ENCODE assay signal across 12 mouse cellular contexts in genomic region chr1:182986243-182986642, GRCm38 (mm10). TPM values are rescaled to one million over a fixed set of nuclear protein-coding genes. Genes with fewer than 3 reads are reported as not detected.
DNase-seq lines count a peak whose midpoint lies in the region; ATAC-seq and TF ChIP-seq lines count a peak whose summit lies in the region.
"Had no signal": no experiment of that assay in that cellular context is flagged by ENCODE, and none has a peak within 500 bp of the region (broad histone marks: within the 10 kb centered on the region; RNA-seq: fewer than 3 reads in every experiment).

No protein-coding gene starts in this region.

- no peak overlapping the region for H3K4me3 ChIP-seq in kidney, embryonic 15.5 days (replicated peaks)
- no peak overlapping the region for H3K4me3 ChIP-seq in kidney, embryonic 14.5 days (ENCODE audit: low read length)
- H3K4me3 ChIP-seq in heart, embryonic 14.5 days (ENCODE audit: control insufficient read depth in 1 of 2, insufficient read depth in 1 of 2, low read depth in 1 of 2, low read length in 2 of 2), result no peak overlapping the region
- H3K4me3 ChIP-seq in olfactory bulb, adult 2 months (ENCODE audit: insufficient read depth, low read depth, low read length), result no peak overlapping the region
- no peak overlapping the region for H3K4me3 ChIP-seq in forebrain, postnatal 0 days (ENCODE audit: low read depth, low read length)
- H3K4me3 ChIP-seq: embryonic facial prominence, embryonic 13.5 days; forebrain, embryonic 13.5 days had no signal

- TF ChIP-seq POLR2A in brain, embryonic 14.5 days (IDR thresholded peaks at IDR 0.05; ENCODE audit: borderline replicate concordance, extremely low read depth, insufficient read depth, insufficient read length, poor library complexity, severe bottlenecking), result no peak
- TF ChIP-seq POLR2A in olfactory bulb, adult 2 months (IDR thresholded peaks at IDR 0.05; ENCODE audit: insufficient read depth, low read depth, low read length), result no peak

- peaks cover 17% of the 10 kb centered on the region for H3K4me1 ChIP-seq in kidney, embryonic 15.5 days
- H3K4me1 ChIP-seq in kidney, embryonic 14.5 days (ENCODE audit: control insufficient read depth, insufficient read depth, low read length), result peaks cover 4% of the 10 kb centered on the region; the same call in 1 of the 2 replicates
- peaks cover 18% of the 10 kb centered on the region in 2 experiments; a peak in 3 of 4 replicates for H3K4me1 ChIP-seq in heart, embryonic 14.5 days (ENCODE audit: control insufficient read depth in 2 of 2, insufficient read depth in 2 of 2, low read length in 2 of 2)
- H3K4me1 ChIP-seq in olfactory bulb, adult 2 months (ENCODE audit: control insufficient read depth, insufficient read depth, low read length), result peaks cover 20% of the 10 kb centered on the region
- H3K4me1 ChIP-seq in forebrain, postnatal 0 days (ENCODE audit: insufficient read depth), result peaks cover 7% of the 10 kb centered on the region; the same call in 1 of the 2 replicates

- H3K27ac ChIP-seq in kidney, embryonic 15.5 days, result peak overlapping the region; percentile 15; the same call in 1 of the 2 replicates
- H3K27ac ChIP-seq in kidney, embryonic 14.5 days (ENCODE audit: low read depth, low read length), result no peak overlapping the region
- peak overlapping the region; percentile 56 to 57; a peak in 3 of 4 replicates for H3K27ac ChIP-seq in heart, embryonic 14.5 days (replicated peaks in 1 of 2; ENCODE audit: control insufficient read depth in 1 of 2, insufficient read depth in 1 of 2, low read depth in 2 of 2, low read length in 2 of 2)
- H3K27ac ChIP-seq in olfactory bulb, adult 2 months (ENCODE audit: insufficient read depth, low read depth, low read length), result peak overlapping the region; percentile 23; the same call in 1 of the 2 replicates
- H3K27ac ChIP-seq in forebrain, postnatal 0 days (ENCODE audit: low read depth, low read length), result no peak overlapping the region
- H3K27ac ChIP-seq: forebrain, embryonic 13.5 days had no signal

- H3K36me3 ChIP-seq in kidney, embryonic 15.5 days, result no peaks in the 10 kb centered on the region
- no peaks in the 10 kb centered on the region for H3K36me3 ChIP-seq in kidney, embryonic 14.5 days (ENCODE audit: control insufficient read depth, insufficient read depth, low read length)
- no peaks in the 10 kb centered on the region for H3K36me3 ChIP-seq in heart, embryonic 14.5 days (ENCODE audit: control insufficient read depth, insufficient read depth, low read length)
- H3K36me3 ChIP-seq in forebrain, postnatal 0 days (ENCODE audit: insufficient read depth), result no peaks in the 10 kb centered on the region
- H3K36me3 ChIP-seq: embryonic facial prominence, embryonic 13.5 days had no signal

- peak; percentile 41 for DNase-seq in brain, embryonic 14.5 days (ENCODE audit: low read depth)
- no peak for DNase-seq in B cell, adult 2 months
- no peak for DNase-seq in forebrain, postnatal 0 days
- DNase-seq: adrenal gland, postnatal 10 days; cerebellum, postnatal 25 days; liver had no signal

- H3K4me2 ChIP-seq in kidney, embryonic 15.5 days, result no peak overlapping the region
- no peak overlapping the region for H3K4me2 ChIP-seq in kidney, embryonic 14.5 days (replicated peaks; ENCODE audit: low read depth, low read length)
- H3K4me2 ChIP-seq in heart, embryonic 14.5 days (ENCODE audit: low read length), result peak overlapping the region; percentile 9; the same call in 1 of the 2 replicates
- no peak overlapping the region for H3K4me2 ChIP-seq in forebrain, postnatal 0 days (ENCODE audit: low read depth)
- H3K4me2 ChIP-seq: embryonic facial prominence, embryonic 13.5 days; forebrain, embryonic 13.5 days had no signal

- WGBS in kidney, embryonic 15.5 days, result 56% methylated on average over 13 of the region's 13 CpGs
- 63% methylated on average over 13 of the region's 13 CpGs for WGBS in kidney, embryonic 14.5 days
- 23% methylated on average over 13 of the region's 13 CpGs for WGBS in heart, embryonic 14.5 days
- 28% methylated on average over 13 of the region's 13 CpGs for WGBS in olfactory bulb, adult 2 months
- WGBS in forebrain, postnatal 0 days, result 27% methylated on average over 13 of the region's 13 CpGs

- ATAC-seq in kidney, embryonic 15.5 days (replicated peaks; ENCODE audit: low FRiP score), result no peak
- no peak for ATAC-seq in kidney, embryonic 14.5 days (ENCODE audit: low FRiP score, low TSS enrichment)
- no peak for ATAC-seq in heart, embryonic 14.5 days (ENCODE audit: insufficient number of reproducible peaks, insufficient read depth, low FRiP score, low read depth)
- no peak for ATAC-seq in forebrain, postnatal 0 days
- ATAC-seq: forebrain, embryonic 13.5 days had no signal

- no peak for TF ChIP-seq CTCF in brain, embryonic 14.5 days (IDR thresholded peaks at IDR 0.05; ENCODE audit: borderline replicate concordance, extremely low read depth, insufficient read depth, insufficient read length)
- TF ChIP-seq CTCF in olfactory bulb, adult 2 months (IDR thresholded peaks at IDR 0.05; ENCODE audit: insufficient read depth, low read depth, low read length), result no peak
- no peak for TF ChIP-seq CTCF in forebrain, postnatal 0 days (IDR thresholded peaks at IDR 0.05; ENCODE audit: low read depth)

- H3K9me3 ChIP-seq in kidney, embryonic 15.5 days (replicated peaks), result no peaks in the 10 kb centered on the region
- H3K9me3 ChIP-seq in kidney, embryonic 14.5 days (ENCODE audit: control insufficient read depth, low read length), result no peaks in the 10 kb centered on the region
- H3K9me3 ChIP-seq in heart, embryonic 14.5 days (ENCODE audit: control insufficient read depth, low read length), result no peaks in the 10 kb centered on the region
- no peaks in the 10 kb centered on the region for H3K9me3 ChIP-seq in forebrain, postnatal 0 days (ENCODE audit: low read length)
- H3K9me3 ChIP-seq: embryonic facial prominence, embryonic 13.5 days; forebrain, embryonic 13.5 days had no signal

- H3K27me3 ChIP-seq in kidney, embryonic 15.5 days, result peaks cover 11% of the 10 kb centered on the region; the same call in 1 of the 2 replicates
- H3K27me3 ChIP-seq in kidney, embryonic 14.5 days (ENCODE audit: control insufficient read depth, insufficient read depth, low read length), result no peaks in the 10 kb centered on the region
- no peaks in the 10 kb centered on the region for H3K27me3 ChIP-seq in heart, embryonic 14.5 days (ENCODE audit: control insufficient read depth, insufficient read depth, low read length)
- peaks cover 17% of the 10 kb centered on the region for H3K27me3 ChIP-seq in forebrain, postnatal 0 days (ENCODE audit: insufficient read depth, low read length)

- H3K9ac ChIP-seq in kidney, embryonic 15.5 days, result no peak overlapping the region
- no peak overlapping the region for H3K9ac ChIP-seq in kidney, embryonic 14.5 days (ENCODE audit: low read depth, low read length)
- no peak overlapping the region for H3K9ac ChIP-seq in heart, embryonic 14.5 days (ENCODE audit: low read length)
- H3K9ac ChIP-seq in forebrain, postnatal 0 days, result no peak overlapping the region
- H3K9ac ChIP-seq: embryonic facial prominence, embryonic 13.5 days; forebrain, embryonic 13.5 days had no signal

RNA-seq across cellular contexts. Expression of gene Tlr5, which starts 31.7 kb away (rescaled TPM):
- polyA plus RNA-seq in kidney, embryonic 15.5 days (2015; fragmentation: Nextera tagmentation; extraction: Ambion mirVana), result 1.2 and 1.3 TPM in 2 replicates
- polyA plus RNA-seq in kidney, embryonic 14.5 days (2014; fragmentation: Nextera tagmentation; extraction: Ambion mirVana), result 1.1 TPM in 2 replicates
- 0.61 and 0.64 TPM in 2 replicates for polyA plus RNA-seq in brain, embryonic 14.5 days (2012; rRNA removed)
- polyA plus RNA-seq in heart, embryonic 14.5 days (2014; fragmentation: Nextera tagmentation; extraction: Ambion mirVana), result 3.1 and 4.2 TPM in 2 replicates
- not detected in 2 replicates for polyA plus RNA-seq in olfactory bulb, adult 2 months (2012; ENCODE audit: insufficient read depth, insufficient read length, low replicate concordance, missing spikeins)
- total RNA-seq in forebrain, postnatal 0 days (2014; rRNA removed), result 0.38 and 0.76 TPM in 2 replicates
- 0.18 and 0.21 TPM in 2 replicates for polyA plus RNA-seq in forebrain, postnatal 0 days (2015; fragmentation: Nextera tagmentation; extraction: Ambion mirVana)

Comparison
In these comparisons a context has a peak if more than half of its experiments do, and no peak if none do; other contexts are left out.
1. H3K27ac ChIP-seq: peak in kidney, embryonic 15.5 days (single experiment), heart, embryonic 14.5 days (2 of 2) and olfactory bulb, adult 2 months (single experiment); none in kidney, embryonic 14.5 days (single experiment) and forebrain, postnatal 0 days (single experiment).